ENCODE assay signal across 8 mouse cellular contexts in the genomic region with DNA sequence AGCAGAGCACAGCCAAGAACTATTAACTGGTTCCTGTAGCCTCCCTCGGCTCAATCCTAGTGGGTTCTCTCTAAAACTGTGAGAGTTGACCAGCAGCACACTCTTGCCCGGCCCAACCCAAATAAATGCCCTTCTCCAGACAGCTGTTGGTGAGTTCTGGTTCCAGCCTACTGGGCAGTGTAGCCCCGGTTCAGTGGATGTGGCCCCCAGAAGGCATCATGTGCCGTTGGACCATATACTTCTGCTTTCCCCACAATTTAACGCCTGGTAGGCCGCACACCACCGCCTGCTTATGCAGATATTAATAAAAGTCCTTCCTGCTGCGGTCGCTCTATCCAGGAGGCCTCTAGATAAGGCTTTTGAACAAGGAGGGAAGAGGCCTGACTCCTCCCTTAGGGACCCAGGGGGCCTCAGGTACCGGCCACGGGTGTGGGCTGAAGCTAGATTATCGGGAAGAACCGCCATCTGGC. TPM values are rescaled to one million over a fixed set of nuclear protein-coding genes. Genes with fewer than 3 reads are reported as not detected.
DNase-seq lines count a peak whose midpoint lies in the region; ATAC-seq lines count a peak whose summit lies in the region.

No protein-coding gene starts in this region.

- peak overlapping the region; percentile 39 for H3K4me3 ChIP-seq in neural tube, embryonic 11.5 days (ENCODE audit: low read depth, low read length)
- peak overlapping the region; percentile 62 for H3K4me3 ChIP-seq in embryonic facial prominence, embryonic 15.5 days (replicated peaks)
- H3K4me3 ChIP-seq in midbrain, embryonic 15.5 days, result peak overlapping the region; percentile 27

- H3K4me2 ChIP-seq in neural tube, embryonic 11.5 days (ENCODE audit: low read depth), result peak overlapping the region; percentile 43
- peak overlapping the region; percentile 73 for H3K4me2 ChIP-seq in embryonic facial prominence, embryonic 15.5 days (replicated peaks)
- H3K4me2 ChIP-seq in midbrain, embryonic 15.5 days, result peak overlapping the region; percentile 52

- peaks cover 5% of the 10 kb centered on the region; the same call in 1 of the 2 replicates for H3K4me1 ChIP-seq in neural tube, embryonic 11.5 days (ENCODE audit: control insufficient read depth, insufficient read depth, low read length)
- peaks cover 38% of the 10 kb centered on the region for H3K4me1 ChIP-seq in embryonic facial prominence, embryonic 15.5 days
- H3K4me1 ChIP-seq in midbrain, embryonic 15.5 days, result peaks cover 10% of the 10 kb centered on the region

- no peaks in the 10 kb centered on the region for H3K9me3 ChIP-seq in neural tube, embryonic 11.5 days (ENCODE audit: control insufficient read depth, low read length)
- H3K9me3 ChIP-seq in embryonic facial prominence, embryonic 15.5 days (replicated peaks), result no peaks in the 10 kb centered on the region
- H3K9me3 ChIP-seq in midbrain, embryonic 15.5 days, result no peaks in the 10 kb centered on the region

- DNase-seq in cerebellum, adult 18-20 months, result no peak
- DNase-seq in neural tube, embryonic 11.5 days (ENCODE audit: low spot score), result no peak
- DNase-seq in neural tube, embryonic 10.5 days (ENCODE audit: extremely low spot score, low spot score), result no peak
- peak; percentile 56 for DNase-seq in kidney, postnatal 14 days
- no peak for DNase-seq in right cerebral cortex, postnatal 36 days (ENCODE audit: low spot score in 2 of 2)

- peak overlapping the region; percentile 56 for H3K9ac ChIP-seq in neural tube, embryonic 11.5 days (ENCODE audit: low read length)
- H3K9ac ChIP-seq in embryonic facial prominence, embryonic 15.5 days, result peak overlapping the region; percentile 65
- peak overlapping the region; percentile 22; the same call in 1 of the 2 replicates for H3K9ac ChIP-seq in midbrain, embryonic 15.5 days

- ATAC-seq in cerebellum, adult (ENCODE audit: insufficient number of reproducible peaks, low FRiP score, low TSS enrichment), result peak; percentile 6
- ATAC-seq in neural tube, embryonic 11.5 days (ENCODE audit: insufficient read depth, low FRiP score, low TSS enrichment), result no peak
- no peak for ATAC-seq in embryonic facial prominence, embryonic 15.5 days (ENCODE audit: insufficient number of reproducible peaks, low FRiP score, low TSS enrichment, low read depth)
- ATAC-seq in midbrain, embryonic 15.5 days (replicated peaks), result 0 out of 2 replicates have a peak, but pooled peaks have one; percentile 6

- H3K27ac ChIP-seq in neural tube, embryonic 11.5 days (ENCODE audit: low read depth, low read length), result 0 out of 2 replicates have a peak overlapping the region, but pooled peaks have one; percentile 3
- peak overlapping the region; percentile 96 for H3K27ac ChIP-seq in embryonic facial prominence, embryonic 15.5 days (replicated peaks)
- no peak overlapping the region for H3K27ac ChIP-seq in midbrain, embryonic 15.5 days

- 0 out of 2 replicates have a peak, but pooled peaks cover 5% of the 10 kb centered on the region for H3K27me3 ChIP-seq in neural tube, embryonic 11.5 days (ENCODE audit: control insufficient read depth, insufficient read depth, low read length)
- no peaks in the 10 kb centered on the region for H3K27me3 ChIP-seq in embryonic facial prominence, embryonic 15.5 days
- H3K27me3 ChIP-seq in midbrain, embryonic 15.5 days (replicated peaks), result peaks cover 15% of the 10 kb centered on the region

- H3K36me3 ChIP-seq in neural tube, embryonic 11.5 days (ENCODE audit: control insufficient read depth, insufficient read depth, low read length), result no peaks in the 10 kb centered on the region
- peaks cover 25% of the 10 kb centered on the region for H3K36me3 ChIP-seq in embryonic facial prominence, embryonic 15.5 days
- no peaks in the 10 kb centered on the region for H3K36me3 ChIP-seq in midbrain, embryonic 15.5 days (replicated peaks)

- 36% methylated on average over 13 of the region's 13 CpGs for WGBS in neural tube, embryonic 11.5 days
- WGBS in embryonic facial prominence, embryonic 15.5 days, result 20% methylated on average over 13 of the region's 13 CpGs
- 33% methylated on average over 13 of the region's 13 CpGs for WGBS in midbrain, embryonic 15.5 days

RNA-seq across cellular contexts. Expression of a gene that starts 1.0 kb away (rescaled TPM):
- 38.5 and 45.2 TPM in 2 replicates for polyA plus RNA-seq in neural tube, embryonic 11.5 days (2014; fragmentation: Nextera tagmentation; extraction: Ambion mirVana)
- polyA plus RNA-seq in embryonic facial prominence, embryonic 15.5 days (2015; fragmentation: Nextera tagmentation; extraction: Ambion mirVana), result 177 and 183 TPM in 2 replicates
- 22.2 and 28.1 TPM in 2 replicates for polyA plus RNA-seq in midbrain, embryonic 15.5 days (2015; fragmentation: Nextera tagmentation; extraction: Ambion mirVana)

RNA-seq across cellular contexts. Expression of a gene that starts 9.2 kb away (rescaled TPM):
- 13.4 and 16.3 TPM in 2 replicates for polyA plus RNA-seq in neural tube, embryonic 11.5 days (2014; fragmentation: Nextera tagmentation; extraction: Ambion mirVana)
- polyA plus RNA-seq in embryonic facial prominence, embryonic 15.5 days (2015; fragmentation: Nextera tagmentation; extraction: Ambion mirVana), result 27.9 and 29.0 TPM in 2 replicates
- polyA plus RNA-seq in midbrain, embryonic 15.5 days (2015; fragmentation: Nextera tagmentation; extraction: Ambion mirVana), result 20.2 and 24.2 TPM in 2 replicates

RNA-seq across cellular contexts. Expression of a gene that starts 22.8 kb away (rescaled TPM):
- polyA plus RNA-seq in neural tube, embryonic 11.5 days (2014; fragmentation: Nextera tagmentation; extraction: Ambion mirVana), result 106 and 114 TPM in 2 replicates
- 106 and 120 TPM in 2 replicates for polyA plus RNA-seq in embryonic facial prominence, embryonic 15.5 days (2015; fragmentation: Nextera tagmentation; extraction: Ambion mirVana)
- 137 and 141 TPM in 2 replicates for polyA plus RNA-seq in midbrain, embryonic 15.5 days (2015; fragmentation: Nextera tagmentation; extraction: Ambion mirVana)

RNA-seq across cellular contexts. Expression of a gene that starts 24.6 kb away (rescaled TPM):
- polyA plus RNA-seq in neural tube, embryonic 11.5 days (2014; fragmentation: Nextera tagmentation; extraction: Ambion mirVana), result 11.2 and 14.7 TPM in 2 replicates
- 39.0 and 42.6 TPM in 2 replicates for polyA plus RNA-seq in embryonic facial prominence, embryonic 15.5 days (2015; fragmentation: Nextera tagmentation; extraction: Ambion mirVana)
- polyA plus RNA-seq in midbrain, embryonic 15.5 days (2015; fragmentation: Nextera tagmentation; extraction: Ambion mirVana), result 16.9 and 19.0 TPM in 2 replicates

RNA-seq across cellular contexts. Expression of a gene that starts 34.3 kb away (rescaled TPM):
- polyA plus RNA-seq in neural tube, embryonic 11.5 days (2014; fragmentation: Nextera tagmentation; extraction: Ambion mirVana), result 9.3 and 12.4 TPM in 2 replicates
- 14.7 and 15.2 TPM in 2 replicates for polyA plus RNA-seq in embryonic facial prominence, embryonic 15.5 days (2015; fragmentation: Nextera tagmentation; extraction: Ambion mirVana)
- 18.5 and 19.9 TPM in 2 replicates for polyA plus RNA-seq in midbrain, embryonic 15.5 days (2015; fragmentation: Nextera tagmentation; extraction: Ambion mirVana)

Comparison
In these comparisons a context has a peak if more than half of its experiments do, and no peak if none do; other contexts are left out.
1. ATAC-seq: peak in cerebellum, adult (single experiment) and midbrain, embryonic 15.5 days (single experiment); none in neural tube, embryonic 11.5 days (single experiment) and embryonic facial prominence, embryonic 15.5 days (single experiment).
2. Peak in every context shown above with its lines, with median percentiles within 50 percentile points of each other: H3K4me2 ChIP-seq, H3K4me3 ChIP-seq and H3K9ac ChIP-seq.